Mouse (Mus musculus) left cerebral cortex, postnatal 25 days (tissue): ENCODE measurements around the gene Thap2. TPM values are rescaled to one million over a fixed set of nuclear protein-coding genes. Genes with fewer than 3 reads are reported as not detected.

Source experiments
- DNase-seq, 2 experiments: peaks; one replicate each; pipeline ENCODE4 v3.0.0; 2022; ENCODE audit warnings: low spot score in 2 of 2, mixed read lengths in 1 of 2
- intact Hi-C: fragments of 180-260 bp; cut with DNase I; formaldehyde crosslinking; loops from one replicate; pipeline ENCODE4 v1.15.1; 2025
- total RNA-seq, 2 experiments: library from RNA; stranded (reverse); gene quantifications; 2 replicates each; pipeline ENCODE4 v1.2.3; 2021

Gene Thap2
- total RNA-seq, 2 experiments from 2014 or later = 13.5 to 14.1 TPM

DNA sequence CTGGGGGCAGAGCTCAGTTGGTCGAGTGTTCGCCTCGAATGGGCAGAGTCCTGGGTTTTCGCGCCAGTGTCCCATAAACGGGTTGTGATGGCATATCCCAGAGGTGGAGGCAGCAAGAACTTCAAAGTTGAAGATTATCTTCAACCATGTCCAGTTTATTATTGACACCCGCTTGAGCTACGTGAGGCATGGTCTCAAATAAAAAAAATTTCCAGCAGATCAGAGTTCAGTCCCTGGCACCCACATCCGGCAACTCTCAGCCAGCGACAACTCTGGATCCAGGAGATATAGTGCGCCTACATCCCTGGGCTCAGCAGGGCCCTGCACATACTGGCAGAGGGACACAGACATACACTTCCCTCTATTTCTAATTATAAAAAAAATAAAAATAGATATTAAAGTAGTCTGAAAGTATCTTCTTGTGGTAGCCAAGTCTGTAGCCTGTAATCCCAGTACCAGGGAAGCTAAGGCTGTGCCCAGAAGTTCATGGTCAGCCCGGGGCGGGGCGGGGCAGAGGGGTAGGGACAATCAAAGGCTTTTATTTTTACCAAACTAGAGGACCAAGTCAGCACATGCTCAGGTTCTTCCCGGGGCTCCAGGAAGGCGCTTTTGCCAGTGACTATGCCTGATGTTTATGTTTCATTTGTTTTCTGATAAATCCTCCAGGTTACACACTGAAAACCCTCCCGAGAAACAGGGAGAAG, 25.9 kb downstream of the Thap2 start:
- intact Hi-C loops = no loop called here
- DNase-seq = no peak

DNA sequence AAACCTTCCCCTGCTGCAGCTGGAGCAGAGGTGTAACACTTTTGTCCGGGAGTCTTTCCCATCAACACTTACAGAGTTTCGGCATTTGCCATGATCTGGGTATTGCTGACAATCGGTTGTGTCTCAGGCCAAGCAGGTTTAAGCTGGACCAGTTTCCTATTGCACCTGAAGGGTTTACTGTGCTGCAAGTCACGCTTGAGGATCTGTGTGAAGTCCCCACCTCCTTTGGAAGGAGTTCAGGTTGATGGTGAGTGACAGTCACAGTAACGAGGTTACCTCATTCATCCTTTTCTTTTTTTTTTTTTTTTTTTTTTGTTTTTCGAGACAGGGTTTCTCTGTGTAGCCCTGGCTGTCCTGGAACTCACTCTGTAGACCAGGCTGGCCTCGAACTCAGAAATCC, 28.1 kb downstream of the Thap2 start:
- no peak for DNase-seq
- intact Hi-C loops = no loop called here

DNA sequence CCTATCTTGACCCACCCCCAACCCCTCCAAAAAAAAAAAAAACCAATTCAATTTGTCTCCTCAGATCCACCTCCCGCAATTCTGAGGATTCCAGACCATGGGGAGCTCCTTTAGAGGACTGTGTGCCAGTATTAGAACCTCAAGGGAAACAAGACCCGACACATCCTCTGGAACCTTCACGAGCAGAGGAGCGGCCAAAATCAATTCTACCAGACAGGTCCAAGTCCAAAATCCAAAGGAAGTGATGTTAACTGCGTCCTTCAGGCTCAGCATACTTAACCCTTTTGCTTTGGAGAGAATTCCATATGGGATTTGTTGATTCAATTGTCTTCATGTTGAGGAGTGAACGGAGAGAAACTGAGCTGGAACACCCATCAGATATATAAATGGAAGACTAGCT, 29.2 kb downstream of the Thap2 start:
- intact Hi-C loops = no loop called here
- no peak for DNase-seq

DNA sequence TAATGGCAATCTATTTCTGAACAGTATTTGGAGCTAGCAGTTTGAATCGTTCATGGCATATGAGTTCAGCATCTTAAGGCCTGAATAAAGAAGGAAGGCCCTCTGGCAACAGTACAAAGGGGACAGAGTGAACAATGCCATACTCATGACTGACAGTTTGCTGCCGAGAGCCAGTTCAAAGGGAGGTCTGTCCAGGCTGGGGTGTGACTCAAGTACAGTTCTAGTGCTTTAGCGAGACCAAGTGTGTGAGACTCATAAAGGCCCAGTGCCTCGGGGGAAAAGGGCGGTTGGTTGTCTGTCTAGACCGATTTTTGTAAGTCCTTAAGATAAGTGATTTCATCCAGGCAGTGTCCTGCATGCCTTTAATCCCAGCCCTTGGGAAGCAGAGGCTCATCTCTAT, 29.7 kb downstream of the Thap2 start:
- DNase-seq = no peak
- intact Hi-C loops = no loop called here

DNA sequence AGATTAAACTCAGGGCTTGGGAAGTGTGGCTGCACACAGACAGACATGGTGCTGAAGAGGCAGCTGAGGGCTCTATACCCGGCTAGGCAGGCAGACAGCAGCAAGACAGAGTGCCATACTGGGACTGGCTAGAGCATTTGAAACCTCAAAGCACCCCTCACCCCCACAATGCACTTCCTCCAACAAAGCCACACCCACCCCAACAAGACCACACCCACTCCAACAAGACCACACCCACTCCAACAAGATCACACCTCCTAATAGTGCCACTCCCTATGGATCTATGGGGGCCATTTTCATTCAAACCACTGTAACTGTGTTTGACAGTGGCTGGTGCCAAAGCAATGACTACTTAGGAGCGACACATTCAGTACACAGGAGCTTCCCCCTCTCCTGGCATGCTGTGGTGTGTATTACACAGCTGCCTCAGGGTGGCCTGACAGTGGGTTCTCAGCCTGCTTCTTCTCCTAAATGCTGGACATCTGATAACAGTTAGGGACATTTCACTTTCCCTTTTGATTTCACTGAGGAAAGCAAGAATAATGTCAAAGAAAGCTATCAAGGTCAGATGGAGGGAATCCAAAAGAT, 33.3 kb downstream of the Thap2 start:
- no peak for DNase-seq
- intact Hi-C loops = no loop called here

DNA sequence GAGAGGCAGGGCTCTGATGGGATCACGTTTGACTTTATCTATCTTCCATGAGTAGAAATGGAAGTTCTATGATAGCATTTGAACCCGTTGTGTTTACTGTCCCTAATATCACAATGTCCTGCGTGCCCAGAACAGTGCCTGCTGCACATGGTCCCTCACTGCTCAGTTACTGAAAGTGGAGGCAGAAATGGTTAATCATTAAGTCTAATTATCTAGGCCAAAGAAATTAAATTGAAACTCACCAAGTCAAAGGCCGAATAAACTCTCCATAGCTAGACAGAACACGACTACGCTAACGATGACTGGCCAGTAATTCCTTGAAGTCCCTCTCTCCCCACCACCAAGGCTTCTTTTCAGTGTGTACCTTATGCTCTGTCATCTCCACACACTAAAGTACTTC, 34.7 kb downstream of the Thap2 start:
- no peak for DNase-seq
- intact Hi-C loops = no loop called here

DNA sequence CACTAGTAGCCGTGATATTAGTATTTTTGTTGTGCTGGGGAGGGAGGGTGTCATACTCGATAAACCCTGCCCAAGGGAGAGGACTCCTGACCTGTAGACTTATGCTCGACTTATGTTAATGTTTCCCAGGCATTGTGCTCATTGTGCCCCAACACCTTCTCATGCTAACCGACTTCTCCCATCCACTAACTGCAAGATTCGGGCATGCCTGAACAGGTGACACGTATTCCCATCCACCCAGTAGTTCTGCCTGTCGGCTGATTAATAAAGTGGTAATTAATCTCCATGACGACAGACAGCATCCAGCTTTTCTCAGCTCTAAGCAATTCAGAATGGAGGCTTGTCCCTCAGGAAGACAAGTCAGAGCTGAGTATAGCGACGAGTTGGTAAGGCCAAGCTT, 35.2 kb downstream of the Thap2 start:
- intact Hi-C loops = no loop called here
- no peak for DNase-seq

DNA sequence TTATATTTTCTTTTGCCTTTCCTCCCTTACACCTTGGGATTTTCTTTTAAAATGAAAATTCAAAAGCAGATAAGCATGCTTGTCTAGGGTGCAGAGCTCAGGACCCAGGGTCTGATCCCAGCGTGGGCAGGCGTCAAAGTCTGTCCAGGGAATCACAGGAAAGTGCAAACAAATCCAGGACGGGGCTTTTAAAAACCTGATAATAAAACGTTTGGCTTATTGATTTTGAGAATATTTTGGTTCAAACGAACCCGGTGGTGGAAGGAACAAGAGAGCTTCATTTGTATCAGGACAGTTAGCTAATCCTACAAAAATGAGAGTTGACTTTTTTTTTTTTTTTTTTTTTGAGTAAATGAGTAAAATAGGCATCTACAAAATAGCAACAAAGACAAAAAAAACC, 36.1 kb downstream of the Thap2 start:
- intact Hi-C loops = no loop called here
- DNase-seq = no peak

DNA sequence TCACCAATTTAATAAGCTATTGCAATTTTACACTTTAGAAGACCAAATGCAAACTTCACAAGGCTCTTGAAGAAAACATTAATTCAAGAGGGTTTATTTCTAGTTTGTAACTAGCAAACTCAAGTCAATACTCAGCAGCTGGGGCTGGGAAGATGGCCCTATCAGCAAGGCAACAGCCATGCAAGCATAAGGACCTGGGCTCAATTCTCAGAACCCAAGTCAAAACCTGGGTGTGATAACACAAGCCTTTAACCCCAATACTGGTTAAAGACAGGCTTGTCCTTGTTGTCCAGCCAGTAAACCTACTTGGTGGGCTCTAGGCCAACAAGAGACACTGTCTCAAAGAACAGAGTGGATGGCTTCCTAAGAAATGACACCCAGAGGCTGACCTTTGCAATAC, 37.8 kb downstream of the Thap2 start:
- intact Hi-C loops = no loop called here
- DNase-seq = no peak

DNA sequence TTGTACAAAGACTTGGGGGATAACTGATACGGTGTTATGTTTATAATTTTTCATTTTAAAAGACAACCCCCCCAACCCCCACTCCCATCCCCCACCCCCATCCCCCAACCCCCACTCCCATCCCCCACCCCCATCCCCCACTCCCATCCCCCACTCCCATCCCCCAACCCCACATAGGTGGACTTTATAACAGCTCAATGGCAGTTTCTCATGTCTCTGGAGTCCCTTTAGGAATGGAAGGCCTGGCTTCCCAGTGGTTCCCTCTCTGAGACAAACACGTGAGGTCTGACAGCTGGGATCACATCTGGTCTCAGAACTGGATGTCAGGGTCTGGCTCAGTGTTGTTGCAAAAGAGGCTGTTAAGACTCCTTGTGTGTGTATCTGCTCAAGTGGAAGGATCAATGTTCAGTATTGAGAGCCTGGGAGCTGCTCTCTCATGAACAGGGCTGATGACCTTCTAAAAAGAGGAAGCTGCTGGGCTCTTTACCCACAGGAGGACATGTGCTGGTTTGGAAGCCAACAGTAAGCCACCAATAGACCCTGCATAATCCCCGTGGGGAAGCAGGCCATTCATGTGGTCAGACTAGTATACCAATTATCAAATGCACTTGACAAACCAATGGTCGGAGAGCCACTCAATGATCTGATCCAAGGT, 41.3 kb downstream of the Thap2 start:
- DNase-seq = no peak
- intact Hi-C loops = no loop called here

DNA sequence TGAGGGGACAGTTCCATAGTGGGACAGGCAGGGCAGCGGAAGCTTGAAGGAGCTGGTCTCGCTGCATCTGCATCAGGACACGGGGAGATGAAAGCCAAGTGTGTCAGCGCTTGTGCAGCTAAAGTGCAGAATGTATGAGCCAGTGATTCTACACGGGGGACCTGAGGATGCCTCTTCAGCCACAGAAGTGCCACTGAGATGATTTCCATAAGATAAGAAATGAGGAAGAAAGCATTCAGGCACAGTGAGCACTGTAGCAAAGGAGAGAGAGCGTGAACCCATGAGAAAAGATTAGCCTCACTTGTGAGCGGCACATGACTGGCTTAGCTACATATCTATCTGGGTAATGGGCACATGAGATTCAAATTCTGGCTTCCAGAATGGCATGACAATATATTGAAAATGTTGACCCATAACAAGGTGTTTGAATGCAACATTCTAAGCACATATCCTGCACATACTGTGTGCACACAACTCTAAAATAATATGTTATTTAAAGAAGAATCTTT, 44.4 kb downstream of the Thap2 start:
- intact Hi-C loops = no loop called here
- DNase-seq = no peak

DNA sequence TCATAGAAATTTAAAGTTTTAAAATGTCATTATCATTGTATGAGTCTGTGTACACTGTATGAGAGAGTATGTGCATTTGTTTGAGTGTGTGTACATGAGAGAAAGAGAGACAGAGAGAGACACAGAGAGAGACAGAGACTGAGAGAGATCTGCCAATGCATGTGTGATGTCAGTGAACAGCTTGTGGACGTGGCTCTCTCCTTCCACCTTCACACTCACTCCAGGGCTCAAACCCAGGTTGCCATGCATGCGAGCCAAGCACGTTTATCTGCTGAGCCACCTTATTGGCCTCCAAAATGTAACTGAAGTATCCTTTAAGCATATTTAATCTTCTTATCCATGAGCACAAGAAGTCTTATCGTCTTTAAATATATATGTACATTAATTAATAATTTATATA, 47.3 kb downstream of the Thap2 start:
- DNase-seq = no peak
- intact Hi-C loops = no loop called here

DNA sequence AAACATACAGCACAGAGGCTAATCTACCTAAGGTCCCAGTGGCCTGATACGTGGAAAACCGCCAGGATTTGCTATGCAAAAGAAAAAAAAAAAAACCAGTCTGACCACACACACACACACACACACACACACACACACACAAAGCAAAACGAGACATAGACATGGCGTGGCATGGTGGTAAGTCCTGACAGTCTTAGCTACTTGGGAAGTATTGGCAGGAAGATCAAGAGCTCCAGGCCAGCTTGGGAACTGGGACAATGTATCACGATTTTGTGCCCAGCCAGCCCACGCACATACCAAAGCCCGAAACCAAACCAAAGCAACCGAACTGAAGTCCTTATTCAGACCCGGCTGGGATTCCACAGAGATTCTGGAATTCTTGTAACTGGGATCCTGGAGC, 50.7 kb downstream of the Thap2 start:
- DNase-seq = no peak
- intact Hi-C loops = no loop called here

DNA sequence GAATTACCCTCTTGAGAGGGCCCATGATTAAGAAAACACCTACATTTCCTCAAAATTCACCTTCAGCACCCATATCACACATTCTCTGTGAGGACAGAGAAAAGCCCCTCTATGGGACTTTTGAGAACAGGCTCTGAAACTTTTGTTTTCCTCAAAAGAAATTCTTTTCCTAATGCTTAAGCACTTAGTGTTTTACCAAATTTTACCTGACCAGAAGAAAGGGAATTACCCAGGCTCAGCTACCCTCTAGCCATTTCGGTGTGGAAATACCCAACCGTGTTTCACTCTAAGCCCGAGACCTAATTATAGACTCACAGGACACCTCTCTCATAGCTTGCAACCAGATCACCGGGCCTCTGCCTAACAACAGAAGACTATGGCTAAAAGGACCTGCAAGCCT, 51.2 kb downstream of the Thap2 start:
- no peak for DNase-seq
- intact Hi-C loops = no loop called here

DNA sequence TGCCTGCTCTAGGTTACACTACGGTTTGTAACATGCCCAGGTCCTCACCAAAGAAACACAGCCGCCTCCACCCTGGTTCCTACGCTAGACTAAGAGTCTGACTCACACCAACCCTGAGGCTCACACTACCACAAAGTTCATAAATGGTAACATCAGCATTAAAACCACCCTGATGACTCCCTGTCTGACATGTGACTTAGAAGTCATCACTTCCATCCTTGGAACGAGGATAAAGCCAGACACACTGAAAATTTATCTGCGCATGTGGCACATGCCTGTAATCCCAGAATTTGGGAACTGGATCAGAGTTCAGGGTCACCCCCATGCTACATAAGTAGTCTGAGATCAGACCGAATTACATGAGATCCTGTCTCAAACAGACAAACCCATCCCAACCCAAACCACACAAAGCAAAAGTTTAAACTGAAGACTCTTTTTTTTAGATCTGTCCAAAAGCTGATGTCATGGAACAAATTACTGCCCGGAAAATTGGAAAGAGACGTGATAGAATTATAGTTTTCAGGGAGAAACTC, 51.8 kb downstream of the Thap2 start:
- DNase-seq = no peak
- intact Hi-C loops = no loop called here

DNA sequence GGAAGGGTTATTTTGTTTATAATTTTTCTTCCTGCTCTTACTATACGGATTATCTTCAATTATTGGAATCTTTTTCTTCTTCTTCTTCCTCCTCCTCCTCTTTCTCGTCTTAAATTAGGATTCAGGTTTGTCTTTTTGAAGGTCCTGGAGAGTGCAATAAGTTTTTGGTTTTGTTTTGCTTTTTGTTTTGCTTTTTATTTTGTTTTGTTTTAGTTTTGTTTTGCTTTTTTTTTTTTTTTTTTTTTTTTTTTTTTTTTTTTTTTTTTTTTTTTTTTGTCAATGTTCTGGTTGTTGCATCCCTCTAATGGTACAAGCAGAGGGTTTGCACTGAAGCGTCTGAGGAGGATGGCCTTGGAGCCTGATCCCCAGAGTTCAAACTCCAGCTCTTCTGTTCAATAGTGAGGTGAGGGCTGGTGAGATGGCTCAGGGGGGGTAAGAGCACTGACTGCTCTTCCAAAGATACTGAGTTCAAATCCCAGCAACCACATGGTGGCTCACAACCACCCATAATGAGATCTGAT, 55.2 kb downstream of the Thap2 start:
- intact Hi-C loops = loop anchor here (10.0 kb wide), 1 partner anchor 446 kb away; no protein-coding TSS in a partner anchor
- no peak for DNase-seq

DNA sequence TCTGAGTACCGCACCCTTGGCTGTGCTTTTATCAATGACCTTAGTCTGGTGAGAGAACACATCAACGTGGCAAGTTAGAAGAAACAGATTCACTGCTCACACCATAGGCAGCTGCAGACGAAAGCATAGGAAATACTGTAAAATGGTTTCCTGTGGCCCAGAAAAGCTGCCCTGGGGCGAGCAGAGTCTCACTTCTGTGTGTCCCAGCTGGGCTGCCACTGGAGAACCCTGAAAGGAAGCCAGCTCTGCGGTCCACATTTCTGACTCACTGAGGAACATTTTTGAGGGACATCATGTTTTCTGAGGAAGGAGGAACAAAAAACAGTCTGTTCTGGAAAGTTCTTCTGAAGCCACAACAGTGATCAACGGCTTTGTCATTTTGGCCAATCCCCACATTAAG, 55.7 kb downstream of the Thap2 start:
- DNase-seq = no peak
- intact Hi-C loops = loop anchor here (10.0 kb wide), 1 partner anchor 446 kb away; no protein-coding TSS in a partner anchor

DNA sequence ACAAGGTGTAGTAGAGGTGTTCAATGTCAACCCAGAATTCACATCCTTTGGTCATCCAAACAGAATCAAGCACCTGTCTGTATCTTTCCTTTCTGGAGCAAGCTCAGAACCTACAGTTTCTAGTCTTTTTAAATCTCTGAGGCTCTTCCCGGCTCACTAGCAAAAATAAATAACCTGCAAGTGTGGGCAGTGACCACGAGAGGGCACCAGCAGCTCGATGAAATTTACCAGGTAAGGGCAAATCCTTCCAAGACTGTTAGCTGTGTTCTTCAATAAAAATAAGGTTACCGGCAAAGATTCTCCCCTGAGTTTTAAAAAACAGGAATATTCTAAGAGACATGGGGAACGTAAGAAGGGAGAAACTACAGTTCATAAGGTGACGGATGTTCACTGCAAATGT, 60.9 kb downstream of the Thap2 start:
- peak; percentile 69 to 84 for DNase-seq
- intact Hi-C loops = loop anchor here (1.0 to 10.0 kb wide), 2 partner anchors 294 to 452 kb away; no protein-coding TSS in a partner anchor

DNA sequence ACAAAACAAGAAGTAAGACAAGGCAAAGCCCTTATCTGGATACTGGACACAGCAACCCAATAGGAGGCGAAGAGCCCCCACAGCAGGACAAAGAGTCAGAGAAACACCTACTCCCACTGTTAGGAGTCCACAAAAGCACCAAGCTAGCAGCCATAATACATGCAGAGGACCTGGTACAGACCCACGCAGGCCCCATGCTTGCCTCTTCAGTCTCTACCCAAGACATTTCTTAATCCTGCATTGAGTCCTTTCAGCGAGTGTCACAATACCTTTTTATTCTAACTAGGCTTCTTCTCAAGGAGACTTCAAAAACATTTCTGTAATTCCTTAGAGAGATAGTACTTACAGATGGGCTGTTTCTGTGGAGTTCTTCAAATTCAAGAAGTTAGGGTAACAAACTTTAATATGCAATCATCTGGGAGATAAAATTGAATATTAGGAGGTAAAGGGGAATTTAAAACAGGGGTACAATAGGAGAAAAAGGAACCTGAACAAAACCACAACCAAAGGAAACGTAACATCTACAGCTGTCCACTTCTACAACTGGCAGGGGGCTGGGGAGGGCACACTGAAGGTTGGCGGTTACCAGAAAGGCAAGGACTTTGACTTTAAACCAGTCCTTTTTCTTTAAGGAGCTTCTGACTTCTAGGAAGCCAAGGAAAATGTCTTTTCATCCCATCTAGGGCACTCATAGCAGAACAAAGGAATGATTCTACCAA, 62.8 kb downstream of the Thap2 start:
- intact Hi-C loops = loop anchor here (10.0 kb wide), 1 partner anchor 453 kb away; no protein-coding TSS in a partner anchor
- no peak for DNase-seq
